Mouse (Mus musculus): ENCODE measurements around the gene Meaf6. TPM values are rescaled to one million over a fixed set of nuclear protein-coding genes. Genes with fewer than 3 reads are reported as not detected.
A peak's percentile ranks its signal among the peaks of the same experiment; 100 is the strongest.

The Meaf6 gene
- polyA plus RNA-seq, 1 experiment from 2014 or later, result 18.3 TPM

DNA sequence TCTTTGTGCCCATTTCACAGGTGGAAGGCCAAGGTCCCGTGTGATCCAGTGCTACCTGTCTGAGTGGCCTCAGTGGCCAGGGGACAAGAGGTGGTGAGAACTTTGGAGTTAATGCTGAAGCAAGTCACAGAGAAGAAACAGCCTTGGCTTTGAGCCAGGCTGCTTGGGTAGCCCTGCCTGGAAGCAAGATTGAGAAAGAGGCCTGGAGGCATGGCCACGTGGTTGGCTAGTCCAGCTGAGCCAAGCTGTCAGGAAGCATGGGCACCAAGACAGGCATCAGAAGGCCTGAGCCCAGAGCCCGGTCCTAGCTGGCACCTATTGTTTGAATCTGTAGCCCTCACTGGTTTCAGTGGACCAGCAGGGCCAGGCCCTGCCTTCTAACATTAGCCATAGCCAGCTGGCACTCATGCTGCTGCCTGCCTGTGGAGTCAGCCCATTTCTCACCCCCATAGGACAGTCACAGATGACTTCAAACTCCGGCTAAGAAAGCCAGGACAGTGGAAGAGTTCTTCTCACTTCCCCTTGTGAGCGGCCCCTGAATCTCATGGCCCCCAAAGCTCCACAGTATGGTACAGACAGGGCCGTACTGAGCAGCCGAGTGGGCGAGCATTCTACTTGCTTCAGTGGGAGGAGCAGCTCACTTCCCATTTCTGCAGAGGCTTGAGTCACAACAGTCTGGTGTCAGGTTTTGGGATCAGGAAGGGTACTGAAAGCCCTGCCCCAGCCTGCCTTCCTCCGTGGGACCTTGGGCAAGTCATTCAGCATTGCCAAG lies 31.3 kb downstream of the Meaf6 start:
- H3K27ac ChIP-seq (replicated peaks), result peak overlapping the region; percentile 51; the same call in 1 of the 2 replicates
- no peaks in the 10 kb centered on the region for H3K27me3 ChIP-seq
- 37% methylated on average over 9 of the region's 9 CpGs for WGBS (ENCODE audit: insufficient replicate concordance)
- 0 out of 2 replicates have a peak, but pooled peaks have one; percentile 3 for ATAC-seq (ENCODE audit: insufficient read depth)
- H3K4me2 ChIP-seq, result no peak overlapping the region
- H3K9me3 ChIP-seq (replicated peaks), result no peaks in the 10 kb centered on the region
- peaks cover 45% of the 10 kb centered on the region for H3K4me1 ChIP-seq (replicated peaks)
- peaks cover 6% of the 10 kb centered on the region; the same call in 1 of the 2 replicates for H3K36me3 ChIP-seq (replicated peaks)
- no peak overlapping the region for H3K4me3 ChIP-seq (replicated peaks)
- no peak overlapping the region for H3K9ac ChIP-seq

DNA sequence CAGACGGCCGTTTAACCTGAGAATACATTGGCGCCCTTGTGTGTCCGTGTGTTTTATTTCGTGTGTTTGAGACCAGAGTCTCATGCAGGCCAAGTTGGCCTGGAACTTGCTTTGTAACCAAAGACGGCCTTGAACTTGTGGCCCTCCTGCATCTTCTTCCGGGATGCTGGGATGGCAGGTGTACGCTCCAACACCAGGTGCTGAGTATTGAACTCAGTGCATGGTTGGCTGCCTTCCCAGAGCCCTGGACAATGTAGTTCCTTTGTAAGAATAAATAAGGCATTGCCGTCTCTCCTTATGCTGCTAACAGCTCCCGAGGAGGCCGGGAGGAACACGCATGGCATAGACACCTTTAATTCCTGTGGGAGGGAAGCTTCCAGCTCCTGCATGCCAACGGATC lies 32.0 kb downstream of the Meaf6 start:
- 0 out of 2 replicates have a peak overlapping the region, but pooled peaks have one; percentile 14 for H3K27ac ChIP-seq (replicated peaks)
- no peaks in the 10 kb centered on the region for H3K27me3 ChIP-seq
- H3K4me1 ChIP-seq (replicated peaks), result peaks cover 45% of the 10 kb centered on the region
- H3K4me2 ChIP-seq, result no peak overlapping the region
- 62% methylated on average over 13 of the region's 13 CpGs for WGBS (ENCODE audit: insufficient replicate concordance)
- no peak overlapping the region for H3K9ac ChIP-seq
- 0 out of 2 replicates have a peak, but pooled peaks cover 6% of the 10 kb centered on the region for H3K36me3 ChIP-seq (replicated peaks)
- H3K4me3 ChIP-seq (replicated peaks), result no peak overlapping the region
- H3K9me3 ChIP-seq (replicated peaks), result no peaks in the 10 kb centered on the region
- no peak for ATAC-seq (ENCODE audit: insufficient read depth)

DNA sequence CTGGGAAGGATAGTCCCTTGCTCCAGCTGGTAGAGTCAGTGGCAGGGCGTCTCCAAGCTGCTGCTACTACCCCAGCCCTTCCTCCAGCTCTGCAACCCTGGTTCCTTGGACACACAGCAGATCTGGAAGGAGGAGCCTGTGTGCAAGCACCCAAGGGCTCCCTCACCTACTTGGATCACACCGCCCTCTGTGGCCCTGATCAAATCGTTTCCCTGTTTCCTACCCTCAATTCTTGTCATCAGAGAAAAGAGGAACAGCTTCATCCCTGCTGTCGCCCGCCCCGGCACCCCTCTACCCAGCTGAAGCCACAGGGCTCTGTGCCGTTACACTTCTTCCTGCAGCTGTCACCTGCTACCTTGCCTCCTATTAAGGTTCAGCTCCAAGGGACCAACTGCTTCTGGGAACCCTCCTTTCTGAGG lies 33.0 kb downstream of the Meaf6 start:
- H3K27me3 ChIP-seq, result no peaks in the 10 kb centered on the region
- H3K4me3 ChIP-seq (replicated peaks), result no peak overlapping the region
- no peak overlapping the region for H3K4me2 ChIP-seq
- 26% methylated on average over 7 of the region's 7 CpGs for WGBS (ENCODE audit: insufficient replicate concordance)
- no peak overlapping the region; the same call in none of the 2 replicates for H3K27ac ChIP-seq (replicated peaks)
- peaks cover 55% of the 10 kb centered on the region for H3K4me1 ChIP-seq (replicated peaks)
- no peak for ATAC-seq (ENCODE audit: insufficient read depth)
- 0 out of 2 replicates have a peak, but pooled peaks cover 6% of the 10 kb centered on the region for H3K36me3 ChIP-seq (replicated peaks)
- H3K9ac ChIP-seq, result no peak overlapping the region
- no peaks in the 10 kb centered on the region for H3K9me3 ChIP-seq (replicated peaks)

DNA sequence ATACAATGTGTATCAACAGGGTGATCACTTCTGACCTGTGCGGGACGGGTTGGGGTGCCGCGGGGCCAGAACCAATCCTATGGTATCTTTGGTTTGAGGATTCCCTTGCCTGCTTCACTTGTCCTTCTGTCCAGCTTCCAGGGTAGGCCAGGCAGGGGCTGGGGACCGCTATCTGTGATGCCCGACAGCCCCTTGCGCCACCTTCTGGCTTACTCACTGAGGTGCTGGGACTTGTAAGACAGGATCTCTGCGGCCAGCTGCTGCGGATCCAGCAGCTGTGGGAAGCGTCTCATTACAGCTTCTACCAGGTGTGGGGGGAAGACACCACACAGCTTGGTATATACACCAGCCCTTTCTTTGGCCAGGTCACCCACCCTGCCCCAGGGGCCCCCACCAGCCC lies 34.1 kb downstream of the Meaf6 start:
- 70% methylated on average over 10 of the region's 10 CpGs for WGBS (ENCODE audit: insufficient replicate concordance)
- H3K27ac ChIP-seq (replicated peaks), result no peak overlapping the region
- no peak overlapping the region for H3K4me3 ChIP-seq (replicated peaks)
- H3K9ac ChIP-seq, result no peak overlapping the region
- H3K4me2 ChIP-seq, result no peak overlapping the region
- H3K27me3 ChIP-seq, result no peaks in the 10 kb centered on the region
- peaks cover 62% of the 10 kb centered on the region for H3K4me1 ChIP-seq (replicated peaks)
- 0 out of 2 replicates have a peak, but pooled peaks cover 6% of the 10 kb centered on the region for H3K36me3 ChIP-seq (replicated peaks)
- no peaks in the 10 kb centered on the region for H3K9me3 ChIP-seq (replicated peaks)
- ATAC-seq (ENCODE audit: insufficient read depth), result no peak

DNA sequence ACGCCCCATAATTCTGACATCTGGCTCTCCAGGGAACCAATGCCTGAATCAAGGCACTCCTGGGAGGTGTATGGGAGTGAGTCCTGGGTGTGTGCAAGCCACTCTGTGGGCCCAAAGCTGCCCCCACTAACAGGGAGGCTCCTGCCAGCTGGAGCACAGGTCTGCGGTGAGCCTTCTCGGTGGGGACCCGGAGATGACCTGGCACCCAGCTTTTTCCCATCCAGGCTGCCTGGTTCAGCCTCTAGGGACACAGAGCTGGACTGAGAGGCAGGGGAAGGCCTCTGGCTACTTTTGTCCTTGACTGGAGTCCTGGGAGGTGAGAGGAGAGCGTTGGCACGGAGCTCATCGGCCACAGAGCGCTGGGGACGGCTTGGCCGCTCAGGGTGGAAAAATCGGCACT lies 34.8 kb downstream of the Meaf6 start:
- H3K9me3 ChIP-seq (replicated peaks), result no peaks in the 10 kb centered on the region
- H3K27me3 ChIP-seq, result no peaks in the 10 kb centered on the region
- ATAC-seq (ENCODE audit: insufficient read depth), result no peak
- 83% methylated on average over 11 of the region's 11 CpGs for WGBS (ENCODE audit: insufficient replicate concordance)
- peaks cover 62% of the 10 kb centered on the region for H3K4me1 ChIP-seq (replicated peaks)
- H3K27ac ChIP-seq (replicated peaks), result no peak overlapping the region
- H3K9ac ChIP-seq, result no peak overlapping the region
- 0 out of 2 replicates have a peak, but pooled peaks cover 6% of the 10 kb centered on the region for H3K36me3 ChIP-seq (replicated peaks)
- no peak overlapping the region for H3K4me2 ChIP-seq
- no peak overlapping the region for H3K4me3 ChIP-seq (replicated peaks)

DNA sequence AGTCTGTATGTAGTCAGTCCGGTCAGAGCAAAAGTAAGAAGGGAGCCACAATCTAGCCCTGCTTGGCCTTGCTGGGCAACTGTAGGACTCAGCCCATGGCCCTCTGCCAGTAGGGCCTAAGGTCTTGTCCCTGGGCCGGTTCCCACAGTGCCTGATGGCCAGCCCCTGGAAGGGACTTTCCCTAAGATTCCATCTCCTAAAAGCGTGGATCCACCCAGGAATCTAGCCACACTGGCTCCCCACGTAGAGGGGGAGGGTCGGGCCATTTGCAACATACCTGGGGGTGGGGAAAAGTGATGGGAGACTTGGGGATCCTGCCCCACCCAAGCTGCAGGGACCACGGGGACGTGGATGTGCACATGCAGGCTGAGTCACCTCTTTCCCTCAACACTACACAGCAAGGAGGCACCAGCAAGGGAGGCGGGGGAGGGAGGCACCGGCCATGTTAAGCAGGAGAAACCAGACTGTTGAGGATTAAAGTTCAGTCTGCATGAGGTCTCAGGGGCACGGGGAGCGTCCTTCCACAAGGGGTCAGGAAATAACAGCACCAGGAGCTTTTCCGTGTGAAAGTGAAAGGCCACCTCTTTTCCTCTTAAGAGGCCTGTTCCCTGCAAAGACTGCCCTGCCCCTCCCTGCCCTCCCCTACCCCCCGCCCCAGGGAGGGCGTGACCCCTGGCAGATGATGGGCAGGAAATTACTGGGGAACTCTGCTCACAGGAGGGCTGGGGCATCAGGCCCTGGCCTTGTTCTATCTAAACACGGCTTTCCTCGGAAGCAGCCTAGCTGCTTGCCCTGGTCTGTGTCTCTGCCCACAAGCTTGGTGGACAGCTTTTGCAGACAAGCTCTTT lies 37.7 kb downstream of the Meaf6 start:
- 15% methylated on average over 16 of the region's 16 CpGs for WGBS (ENCODE audit: insufficient replicate concordance)
- Histone ChIP-seq H3K9ac (no peak overlapping the region), H3K27ac (replicated peaks) (peak overlapping the region; percentile 54), H3K27me3 (no peaks in the 10 kb centered on the region), H3K36me3 (replicated peaks) (0 out of 2 replicates have a peak, but pooled peaks cover 6% of the 10 kb centered on the region), H3K4me1 (replicated peaks) (peaks cover 65% of the 10 kb centered on the region), H3K4me3 (replicated peaks) (no peak overlapping the region), H3K9me3 (replicated peaks) (no peaks in the 10 kb centered on the region), H3K4me2 (peak overlapping the region; percentile 46)
- ATAC-seq (ENCODE audit: insufficient read depth), result no peak

DNA sequence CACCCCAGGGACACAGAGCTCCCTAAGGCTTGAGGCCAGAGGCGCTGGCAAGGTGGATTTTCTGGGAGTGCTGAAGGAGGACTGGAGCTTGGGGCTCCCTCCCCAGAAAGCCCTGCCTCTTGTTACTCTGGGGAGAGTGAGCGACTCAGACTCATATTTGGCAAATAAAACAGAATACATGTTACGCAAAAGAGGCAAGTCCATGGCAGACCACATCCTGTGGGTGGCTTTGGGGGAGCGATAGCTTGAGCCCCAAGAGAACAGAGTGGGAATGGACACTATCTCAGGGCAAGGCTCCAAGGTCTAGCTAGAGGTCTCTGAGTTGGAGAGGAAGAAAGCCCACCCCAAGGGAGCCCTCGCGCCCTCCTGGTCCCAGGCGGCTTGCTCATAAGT lies 38.3 kb downstream of the Meaf6 start:
- Histone ChIP-seq H3K9me3 (replicated peaks) (no peaks in the 10 kb centered on the region), H3K27ac (replicated peaks) (peak overlapping the region; percentile 54; the same call in 1 of the 2 replicates), H3K9ac (no peak overlapping the region), H3K36me3 (replicated peaks) (0 out of 2 replicates have a peak, but pooled peaks cover 6% of the 10 kb centered on the region), H3K27me3 (no peaks in the 10 kb centered on the region), H3K4me3 (replicated peaks) (no peak overlapping the region), H3K4me1 (replicated peaks) (peaks cover 65% of the 10 kb centered on the region), H3K4me2 (peak overlapping the region; percentile 46)
- 49% methylated on average over 7 of the region's 7 CpGs for WGBS (ENCODE audit: insufficient replicate concordance)
- ATAC-seq (ENCODE audit: insufficient read depth), result no peak

- Histone ChIP-seq H3K4me3 (replicated peaks) (no peak overlapping the region), H3K27me3 (no peaks in the 10 kb centered on the region), H3K27ac (replicated peaks) (peak overlapping the region; percentile 41; the same call in 1 of the 2 replicates), H3K36me3 (replicated peaks) (0 out of 2 replicates have a peak, but pooled peaks cover 5% of the 10 kb centered on the region), H3K4me2 (peak overlapping the region; percentile 9; the same call in 1 of the 2 replicates), H3K9me3 (replicated peaks) (no peaks in the 10 kb centered on the region), H3K9ac (no peak overlapping the region), H3K4me1 (replicated peaks) (peaks cover 61% of the 10 kb centered on the region)
- no peak for ATAC-seq (ENCODE audit: insufficient read depth)
- WGBS (ENCODE audit: insufficient replicate concordance), result 25% methylated on average over 7 of the region's 7 CpGs
These were observed 39.7 kb downstream of the Meaf6 start for GRCm38 (mm10) chr4:125124424-125125209.

- H3K9ac ChIP-seq, result no peak overlapping the region
- no peak for ATAC-seq (ENCODE audit: insufficient read depth)
- H3K4me3 ChIP-seq (replicated peaks), result no peak overlapping the region
- H3K27ac ChIP-seq (replicated peaks), result no peak overlapping the region
- H3K9me3 ChIP-seq (replicated peaks), result no peaks in the 10 kb centered on the region
- WGBS (ENCODE audit: insufficient replicate concordance), result 66% methylated on average over 7 of the region's 7 CpGs
- no peaks in the 10 kb centered on the region for H3K27me3 ChIP-seq
- H3K4me2 ChIP-seq, result 0 out of 2 replicates have a peak overlapping the region, but pooled peaks have one; percentile 9
- H3K4me1 ChIP-seq (replicated peaks), result peaks cover 61% of the 10 kb centered on the region
- H3K36me3 ChIP-seq (replicated peaks), result no peaks in the 10 kb centered on the region
These were observed 40.5 kb downstream of the Meaf6 start for GRCm38 (mm10) chr4:125125361-125125921.

GRCm38 (mm10) chr4:125126186-125126585 lies 41.3 kb downstream of the Meaf6 start:
- H3K27me3 ChIP-seq, result no peaks in the 10 kb centered on the region
- WGBS (ENCODE audit: insufficient replicate concordance), result 60% methylated on average over 3 of the region's 3 CpGs
- H3K36me3 ChIP-seq (replicated peaks), result no peaks in the 10 kb centered on the region
- no peak overlapping the region for H3K4me3 ChIP-seq (replicated peaks)
- no peaks in the 10 kb centered on the region for H3K9me3 ChIP-seq (replicated peaks)
- no peak overlapping the region for H3K27ac ChIP-seq (replicated peaks)
- no peak overlapping the region for H3K9ac ChIP-seq
- peak overlapping the region; percentile 94 for H3K4me2 ChIP-seq
- peaks cover 61% of the 10 kb centered on the region for H3K4me1 ChIP-seq (replicated peaks)
- no peak for ATAC-seq (ENCODE audit: insufficient read depth)
